Mouse (Mus musculus) embryonic facial prominence, embryonic 13.5 days (tissue): ENCODE measurements around the gene 4930539E08Rik. TPM values are rescaled to one million over a fixed set of nuclear protein-coding genes. Genes with fewer than 3 reads are reported as not detected.

Experiments
- ATAC-seq: fragments of 200-750 bp; cut with Nextera tagmentation; 2 replicates; pipeline ENCODE4 v1.8.0; 2017; ENCODE audit warnings: low read depth; ENCODE audit not compliant: insufficient number of reproducible peaks, insufficient read depth, low FRiP score, low TSS enrichment
- H3K27ac ChIP-seq: fragments of 300-500 bp; sonication (generic); 2 replicates; pipeline ENCODE4 v1.5.1; 2015; ENCODE audit warnings: moderate library complexity, mild to moderate bottlenecking, inconsistent platforms
- H3K27me3 ChIP-seq: fragments of 300-500 bp; sonication (generic); 2 replicates; pipeline ENCODE4 v1.6.1; 2015; ENCODE audit warnings: mild to moderate bottlenecking, inconsistent platforms
- H3K36me3 ChIP-seq: fragments of 300-500 bp; sonication (generic); 2 replicates; pipeline ENCODE4 v1.6.1; 2015; ENCODE audit warnings: mild to moderate bottlenecking, inconsistent platforms
- H3K4me1 ChIP-seq: fragments of 300-500 bp; sonication (generic); 2 replicates; pipeline ENCODE4 v1.6.1; 2015; ENCODE audit warnings: inconsistent platforms
- H3K4me2 ChIP-seq: fragments of 300-500 bp; sonication (generic); 2 replicates; pipeline ENCODE4 v1.6.1; 2015; ENCODE audit warnings: moderate library complexity, mild to moderate bottlenecking, inconsistent platforms
- H3K4me3 ChIP-seq: fragments of 300-500 bp; sonication (generic); 2 replicates; pipeline ENCODE4 v1.5.1; 2015; ENCODE audit warnings: mild to moderate bottlenecking, inconsistent platforms
- H3K9ac ChIP-seq: fragments of 300-500 bp; sonication (generic); 2 replicates; pipeline ENCODE4 v1.6.1; 2015; ENCODE audit warnings: mild to moderate bottlenecking, inconsistent platforms
- H3K9me3 ChIP-seq: fragments of 300-500 bp; sonication (generic); 2 replicates; pipeline ENCODE4 v1.6.1; 2016; ENCODE audit warnings: inconsistent platforms
- WGBS: fragments of 180-500 bp; shearing (Covaris S2); methylation state at CpG from one replicate; pipeline ENCODE4 v1.1.7; 2015; ENCODE audit warnings: mixed read lengths; 5-methylcytosine and 5-hydroxymethylcytosine counted together
- polyA plus RNA-seq: library from polyadenylated mRNA; unstranded; fragments of >200 nt; fragmentation: Nextera tagmentation; extraction: Ambion mirVana; gene quantifications from 2 replicates; pipeline ENCODE4 v1.2.1, GENCODE M21; 2015

4930539E08Rik gene
- polyA plus RNA-seq, 1 experiment from 2014 or later: 0.41 TPM

DNA sequence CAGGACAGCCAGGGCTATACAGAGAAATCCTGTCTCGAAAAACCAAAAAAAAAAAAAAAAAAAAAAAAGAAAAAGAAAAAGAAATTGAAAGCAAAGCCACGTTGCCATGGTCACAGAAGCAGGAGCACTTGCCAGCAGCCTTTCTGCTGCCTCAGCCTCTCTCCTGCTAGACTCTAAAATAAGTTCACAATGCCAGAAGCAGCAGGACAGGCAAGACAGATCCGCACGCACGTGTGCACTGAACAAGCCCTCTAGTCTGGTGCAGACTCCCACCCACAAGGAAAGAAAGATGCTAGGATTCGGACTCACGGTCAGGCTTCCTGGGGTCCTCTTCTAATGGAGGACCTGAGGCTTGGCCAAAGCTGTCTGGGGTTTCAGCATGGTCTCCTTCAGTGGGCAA, 7.2 kb downstream of the 4930539E08Rik start:
- 76% methylated on average over 7 of the region's 7 CpGs for WGBS
- no peak overlapping the region for H3K4me3 ChIP-seq
- H3K27me3 ChIP-seq: peaks cover 25% of the 10 kb centered on the region
- H3K9ac ChIP-seq: no peak overlapping the region
- peaks cover 18% of the 10 kb centered on the region for H3K4me1 ChIP-seq
- H3K4me2 ChIP-seq: no peak overlapping the region
- no peak overlapping the region for H3K27ac ChIP-seq
- no peak for ATAC-seq
- no peaks in the 10 kb centered on the region for H3K9me3 ChIP-seq
- H3K36me3 ChIP-seq: no peaks in the 10 kb centered on the region

DNA sequence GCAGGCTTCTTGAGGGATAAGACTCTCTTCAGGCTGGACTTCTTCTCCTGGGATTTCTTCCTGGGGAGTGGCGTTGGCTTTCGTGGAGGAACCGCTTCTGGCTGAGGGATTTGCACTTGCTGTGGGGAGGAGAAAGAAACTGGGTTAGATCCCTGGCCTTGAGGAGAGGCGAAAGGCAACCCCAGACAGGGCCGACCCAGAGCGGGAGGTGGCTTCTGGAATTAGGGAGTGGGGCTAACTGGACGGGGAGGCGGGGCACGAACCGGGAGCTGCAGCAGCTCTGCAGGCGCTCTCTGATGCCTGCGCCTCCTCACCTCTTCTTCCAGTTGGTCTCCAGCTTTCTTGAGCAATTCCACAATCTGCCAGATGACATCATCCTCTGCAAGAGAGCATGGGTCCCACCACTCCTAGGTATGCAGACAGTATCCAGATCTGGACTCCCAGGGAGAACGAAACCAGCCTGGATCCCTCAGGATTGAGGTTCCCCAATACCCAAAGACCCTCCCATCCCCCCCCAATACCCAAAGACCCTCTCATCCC, 9.7 kb downstream of the 4930539E08Rik start:
- no peak overlapping the region for H3K27ac ChIP-seq
- peaks cover 18% of the 10 kb centered on the region for H3K4me1 ChIP-seq
- no peaks in the 10 kb centered on the region for H3K36me3 ChIP-seq
- 66% methylated on average over 13 of the region's 13 CpGs for WGBS
- no peak overlapping the region for H3K9ac ChIP-seq
- no peak overlapping the region for H3K4me2 ChIP-seq
- peaks cover 24% of the 10 kb centered on the region for H3K27me3 ChIP-seq
- H3K9me3 ChIP-seq: no peaks in the 10 kb centered on the region
- no peak overlapping the region for H3K4me3 ChIP-seq
- ATAC-seq: no peak

DNA sequence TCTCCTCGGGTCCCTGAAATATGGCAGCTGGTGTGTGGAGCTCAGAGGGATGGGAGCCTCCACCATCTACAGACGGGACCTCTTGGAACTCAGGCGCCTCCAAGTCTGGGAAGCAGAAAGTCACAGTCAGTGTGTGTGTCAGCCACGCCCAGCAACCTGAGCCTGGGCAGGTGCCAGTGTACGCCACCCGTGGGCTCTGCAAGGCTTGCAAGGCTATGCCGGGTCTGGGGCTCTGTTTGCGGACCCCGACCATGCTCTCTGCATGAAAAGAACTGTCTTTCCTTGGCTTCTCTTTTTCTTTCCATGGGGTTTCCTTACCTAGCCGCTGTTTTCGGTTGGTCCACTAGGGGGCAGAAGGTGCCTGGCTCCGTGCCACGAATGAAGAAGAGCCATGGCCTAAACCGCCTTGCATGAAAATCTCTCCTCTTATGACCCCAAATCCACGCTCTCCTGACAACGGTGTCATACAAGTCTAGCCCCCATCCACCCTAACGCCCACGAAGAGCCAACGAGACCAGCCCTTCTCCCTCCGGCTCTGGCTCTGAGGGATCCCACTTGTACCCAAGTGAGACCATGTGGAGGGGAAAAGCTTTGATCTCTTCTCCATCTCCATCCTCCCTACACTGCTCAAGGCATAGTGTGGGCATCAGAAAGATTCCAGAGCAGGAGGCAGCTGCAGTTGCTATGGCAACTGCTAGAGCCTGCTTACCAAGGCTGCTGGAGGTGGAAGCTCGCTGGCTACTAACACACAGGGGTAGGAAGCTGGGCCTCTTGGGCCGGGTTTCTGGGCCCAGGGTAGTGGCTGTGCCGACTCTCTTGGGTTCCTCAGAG, 10.4 kb downstream of the 4930539E08Rik start:
- no peak overlapping the region for H3K4me3 ChIP-seq
- H3K27me3 ChIP-seq: peaks cover 17% of the 10 kb centered on the region
- H3K9ac ChIP-seq: no peak overlapping the region
- no peaks in the 10 kb centered on the region for H3K9me3 ChIP-seq
- H3K4me1 ChIP-seq: peaks cover 18% of the 10 kb centered on the region
- 30% methylated on average over 23 of the region's 23 CpGs for WGBS
- no peak overlapping the region for H3K27ac ChIP-seq
- ATAC-seq: no peak
- no peak overlapping the region for H3K4me2 ChIP-seq
- no peaks in the 10 kb centered on the region for H3K36me3 ChIP-seq

DNA sequence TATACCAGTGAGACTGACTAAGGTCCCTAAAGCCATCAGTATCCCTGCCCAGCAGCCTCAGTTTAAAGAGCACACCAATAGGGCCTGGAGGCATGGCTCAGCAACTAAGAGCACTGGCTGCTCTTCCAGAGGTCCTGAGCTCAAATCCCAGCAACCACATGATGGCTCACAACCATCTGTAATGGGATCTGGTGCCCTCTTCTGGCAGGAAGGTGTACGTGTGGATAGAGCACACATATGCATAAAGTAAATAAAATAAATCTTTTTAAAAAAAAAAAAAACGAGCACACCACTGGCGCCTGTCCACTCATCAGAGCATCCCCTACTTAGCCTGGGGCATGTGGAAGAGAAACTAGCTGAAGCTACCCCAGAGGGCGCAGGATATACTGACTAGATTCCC, 13.6 kb downstream of the 4930539E08Rik start:
- no peak for ATAC-seq
- Histone ChIP-seq H3K36me3 (no peaks in the 10 kb centered on the region), H3K4me2 (no peak overlapping the region), H3K9ac (no peak overlapping the region), H3K9me3 (no peaks in the 10 kb centered on the region), H3K27me3 (no peaks in the 10 kb centered on the region), H3K4me3 (no peak overlapping the region), H3K4me1 (peaks cover 15% of the 10 kb centered on the region; the same call in 1 of the 2 replicates), H3K27ac (no peak overlapping the region)
- WGBS: 67% methylated on average over 4 of the region's 4 CpGs

DNA sequence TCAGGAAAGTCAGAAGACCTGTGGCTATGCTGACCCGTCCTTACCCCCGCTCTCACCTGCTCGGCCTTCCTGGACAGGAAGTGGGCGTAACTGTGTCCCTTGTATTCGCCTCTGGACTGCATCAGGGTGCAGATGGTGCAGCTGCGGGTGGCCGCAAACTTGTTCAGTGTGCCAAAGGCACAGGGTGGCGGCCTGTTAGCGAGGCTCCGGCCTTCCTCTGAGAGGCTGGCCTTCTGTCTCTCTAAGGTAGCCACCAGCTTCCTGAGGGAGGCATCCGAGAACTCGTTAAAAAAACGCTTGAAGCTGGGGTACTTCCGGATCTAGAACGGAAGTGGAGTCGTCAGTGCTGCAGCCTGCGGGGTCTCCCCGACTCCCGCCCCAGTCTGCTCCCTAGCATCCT, 15.7 kb downstream of the 4930539E08Rik start:
- ATAC-seq: no peak

DNA sequence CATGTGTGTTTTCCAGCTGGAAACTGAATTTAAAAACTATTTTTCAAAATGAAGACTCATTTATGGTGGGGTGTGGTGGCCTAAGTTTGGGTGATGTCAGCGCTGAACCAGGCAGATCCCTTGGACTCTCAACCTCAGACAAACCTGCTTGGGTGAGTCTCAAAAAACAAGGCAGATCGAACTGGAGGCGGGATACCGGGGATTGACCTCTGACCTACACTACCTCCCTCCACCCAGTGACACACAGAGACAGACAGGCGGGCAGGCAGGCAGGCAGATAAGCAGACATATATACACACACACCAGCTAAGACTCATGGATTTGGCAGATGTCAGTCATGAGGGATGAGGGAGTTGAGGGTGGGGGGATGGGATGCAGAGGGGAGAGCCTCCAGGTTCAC, 16.9 kb downstream of the 4930539E08Rik start:
- H3K4me1 ChIP-seq: peaks cover 4% of the 10 kb centered on the region; the same call in 1 of the 2 replicates
- no peaks in the 10 kb centered on the region for H3K9me3 ChIP-seq
- no peaks in the 10 kb centered on the region for H3K27me3 ChIP-seq
- ATAC-seq: no peak
- WGBS: 55% methylated on average over 5 of the region's 5 CpGs
- H3K4me3 ChIP-seq: no peak overlapping the region
- H3K27ac ChIP-seq: no peak overlapping the region
- H3K4me2 ChIP-seq: no peak overlapping the region
- no peak overlapping the region for H3K9ac ChIP-seq
- no peaks in the 10 kb centered on the region for H3K36me3 ChIP-seq

More for the DNA sequence above, 15.7 kb downstream of the 4930539E08Rik start:
- no peak overlapping the region for H3K4me3 ChIP-seq
- no peak overlapping the region for H3K4me2 ChIP-seq
- no peaks in the 10 kb centered on the region for H3K27me3 ChIP-seq
- no peaks in the 10 kb centered on the region for H3K36me3 ChIP-seq
- H3K4me1 ChIP-seq: peaks cover 5% of the 10 kb centered on the region; the same call in 1 of the 2 replicates
- no peak overlapping the region for H3K9ac ChIP-seq
- WGBS: 74% methylated on average over 19 of the region's 19 CpGs
- no peak overlapping the region for H3K27ac ChIP-seq
- H3K9me3 ChIP-seq: no peaks in the 10 kb centered on the region

DNA sequence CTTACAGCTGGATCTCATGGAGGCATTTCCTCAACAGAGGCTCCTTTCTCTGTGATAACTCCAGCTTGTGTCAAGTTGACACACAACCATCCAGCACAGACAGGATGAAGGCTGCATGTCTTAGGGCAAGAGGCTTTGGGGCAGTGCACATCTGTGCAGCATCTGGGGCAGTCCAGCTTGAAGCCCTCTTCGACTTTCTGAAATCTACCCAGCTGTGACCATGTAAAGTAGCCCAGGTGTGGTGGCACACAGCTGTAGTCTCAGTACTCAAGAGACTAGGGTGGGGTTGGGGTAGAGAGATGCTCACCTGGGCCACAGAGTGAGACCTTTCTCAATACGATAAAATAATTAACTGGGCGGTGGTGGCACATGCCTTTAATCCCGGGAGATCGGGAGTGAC, 17.3 kb downstream of the 4930539E08Rik start:
- H3K4me3 ChIP-seq: no peak overlapping the region
- no peaks in the 10 kb centered on the region for H3K9me3 ChIP-seq
- no peak overlapping the region for H3K9ac ChIP-seq
- no peak overlapping the region for H3K4me2 ChIP-seq
- no peak overlapping the region for H3K27ac ChIP-seq
- ATAC-seq: no peak
- WGBS: 65% methylated on average over 5 of the region's 5 CpGs
- H3K27me3 ChIP-seq: no peaks in the 10 kb centered on the region
- peaks cover 4% of the 10 kb centered on the region; the same call in 1 of the 2 replicates for H3K4me1 ChIP-seq
- no peaks in the 10 kb centered on the region for H3K36me3 ChIP-seq

DNA sequence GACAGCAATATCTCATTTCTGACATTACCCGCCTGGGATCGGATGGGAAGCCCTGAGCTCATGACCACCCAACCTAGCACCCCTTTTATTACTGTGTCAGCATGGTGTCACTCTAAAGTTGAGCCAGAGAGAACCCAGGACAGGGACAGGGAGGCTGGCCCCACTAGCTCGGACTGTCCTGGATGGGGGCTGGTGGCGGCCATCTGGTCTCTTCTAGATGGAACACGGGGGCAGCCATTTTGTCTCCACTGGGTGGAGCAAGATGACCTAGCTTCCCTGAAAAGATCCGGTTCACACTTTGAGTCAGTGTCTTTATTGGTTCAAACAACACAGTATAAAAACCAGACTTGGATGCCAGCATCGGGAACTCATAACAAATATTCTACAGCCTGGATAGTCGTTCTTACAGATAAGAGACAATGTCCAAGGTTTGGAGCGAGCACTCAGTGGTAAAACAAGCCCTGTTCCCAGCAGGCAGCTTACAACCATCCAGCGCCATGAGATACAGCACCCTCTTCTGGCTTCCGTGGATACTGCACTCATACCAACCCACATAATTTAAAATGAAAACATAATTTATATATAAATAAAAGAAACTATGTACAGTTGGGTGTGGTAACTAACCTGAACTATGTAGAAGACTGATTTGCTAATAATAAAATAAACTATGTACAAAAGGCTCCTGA, 18.9 kb downstream of the 4930539E08Rik start:
- 92% methylated on average over 11 of the region's 11 CpGs for WGBS
- no peaks in the 10 kb centered on the region for H3K9me3 ChIP-seq
- no peak for ATAC-seq
- no peaks in the 10 kb centered on the region for H3K27me3 ChIP-seq
- H3K36me3 ChIP-seq: no peaks in the 10 kb centered on the region
- no peak overlapping the region for H3K4me2 ChIP-seq
- H3K4me1 ChIP-seq: peaks cover 4% of the 10 kb centered on the region; the same call in 1 of the 2 replicates
- H3K9ac ChIP-seq: no peak overlapping the region
- no peak overlapping the region for H3K27ac ChIP-seq
- no peak overlapping the region for H3K4me3 ChIP-seq

DNA sequence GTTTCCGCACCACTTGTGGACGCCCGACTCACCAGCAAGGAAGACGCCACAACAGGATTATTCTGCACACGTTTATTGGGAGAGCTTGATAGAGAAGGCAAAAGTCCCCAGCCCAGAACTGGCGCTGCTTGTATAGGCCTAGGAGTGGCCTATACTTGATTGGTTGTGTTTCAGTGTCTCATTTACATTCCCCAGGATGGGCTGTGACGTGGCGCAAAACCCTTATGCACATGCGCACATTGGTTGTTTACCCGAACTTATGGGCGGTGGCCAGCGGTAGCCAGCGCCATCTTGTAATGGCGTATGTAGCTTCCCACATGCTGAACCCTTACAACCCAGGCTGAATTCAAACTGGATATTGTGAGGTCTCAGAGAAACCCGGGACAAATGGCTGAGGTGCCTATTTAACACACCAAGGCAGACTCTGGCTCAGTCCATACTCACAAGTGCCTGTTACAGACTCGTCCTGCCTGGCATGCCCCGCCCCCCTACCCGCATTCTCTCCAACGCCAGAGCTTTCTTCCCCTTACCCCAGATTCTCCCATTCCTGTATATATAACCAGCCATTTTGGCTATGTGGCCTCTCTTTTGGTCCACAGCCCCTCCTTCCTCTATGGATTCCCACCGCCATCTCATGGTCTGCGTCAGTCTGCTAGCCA, 19.8 kb downstream of the 4930539E08Rik start:
- no peak overlapping the region for H3K4me3 ChIP-seq
- H3K4me2 ChIP-seq: no peak overlapping the region
- H3K27ac ChIP-seq: no peak overlapping the region
- 95% methylated on average over 21 of the region's 21 CpGs for WGBS
- H3K4me1 ChIP-seq: peaks cover 4% of the 10 kb centered on the region; the same call in 1 of the 2 replicates
- no peak overlapping the region for H3K9ac ChIP-seq
- no peaks in the 10 kb centered on the region for H3K36me3 ChIP-seq
- no peaks in the 10 kb centered on the region for H3K27me3 ChIP-seq
- no peak for ATAC-seq
- no peaks in the 10 kb centered on the region; the same call in 1 of the 2 replicates for H3K9me3 ChIP-seq

DNA sequence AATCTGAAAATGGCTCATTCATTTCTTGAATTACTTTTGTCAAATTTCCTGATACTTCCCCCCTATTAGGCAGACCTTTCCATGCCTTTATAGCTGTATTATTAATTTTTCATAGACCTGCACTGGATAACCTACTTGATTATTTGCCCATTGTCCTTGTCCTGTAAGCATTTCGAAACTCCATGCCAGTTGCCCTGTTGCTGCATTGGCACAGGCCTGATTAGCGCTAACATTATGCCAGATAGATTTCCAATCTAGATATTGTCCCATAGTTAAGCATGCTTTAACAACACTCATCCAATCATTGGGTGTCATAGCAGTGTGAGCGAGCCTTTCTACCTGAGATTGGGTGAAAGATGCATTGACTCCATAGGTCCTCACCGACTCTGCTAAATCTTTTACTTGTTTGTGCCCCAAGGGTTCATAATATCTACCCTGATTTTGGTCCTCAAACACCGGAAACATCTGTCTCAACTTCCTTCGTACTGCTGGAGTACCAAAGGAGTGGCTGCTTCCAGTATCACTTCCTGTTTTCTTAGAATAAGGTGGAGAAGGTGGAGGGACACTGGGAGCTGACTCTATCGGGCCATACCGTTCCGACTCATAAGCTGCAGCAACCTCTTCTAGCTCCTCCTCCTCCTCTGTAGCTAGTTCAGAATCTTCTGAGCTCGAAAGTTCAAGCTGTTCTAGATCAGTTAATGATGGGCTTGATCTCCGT, 20.9 kb downstream of the 4930539E08Rik start:
- H3K4me3 ChIP-seq: no peak overlapping the region
- no peak overlapping the region for H3K4me2 ChIP-seq
- H3K9me3 ChIP-seq: no peaks in the 10 kb centered on the region; the same call in 1 of the 2 replicates
- no peak for ATAC-seq
- H3K4me1 ChIP-seq: no peaks in the 10 kb centered on the region; the same call in 1 of the 2 replicates
- H3K9ac ChIP-seq: no peak overlapping the region
- 83% methylated on average over 11 of the region's 11 CpGs for WGBS
- no peaks in the 10 kb centered on the region for H3K27me3 ChIP-seq
- no peak overlapping the region for H3K27ac ChIP-seq
- no peaks in the 10 kb centered on the region for H3K36me3 ChIP-seq

DNA sequence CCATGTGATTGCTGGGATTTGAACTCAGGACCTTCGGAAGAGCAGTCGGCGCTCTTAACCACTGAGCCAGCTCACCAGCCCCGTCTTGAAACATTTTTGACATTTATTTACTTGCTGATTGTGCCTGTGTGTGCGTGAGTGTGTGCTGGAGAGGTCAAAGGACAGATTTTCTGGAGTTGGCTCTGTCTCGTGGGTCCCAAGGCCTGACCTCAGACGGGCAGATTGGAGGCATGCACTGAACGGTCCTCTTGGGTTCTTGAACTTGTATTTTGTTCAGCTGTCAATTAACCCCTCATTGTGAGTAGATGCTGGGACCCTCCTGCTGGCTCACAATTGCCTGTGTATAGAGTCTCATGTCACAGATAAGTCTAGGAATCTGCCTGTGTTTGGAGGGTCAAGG, 28.9 kb downstream of the 4930539E08Rik start:
- ATAC-seq: no peak
- 77% methylated on average over 8 of the region's 8 CpGs for WGBS
- no peak overlapping the region for H3K4me3 ChIP-seq

More for the DNA sequence above, 28.9 kb downstream of the 4930539E08Rik start:
- Histone ChIP-seq H3K4me2 (no peak overlapping the region), H3K36me3 (no peaks in the 10 kb centered on the region), H3K9me3 (no peaks in the 10 kb centered on the region; the same call in 1 of the 2 replicates), H3K4me1 (0 out of 2 replicates have a peak, but pooled peaks cover 3% of the 10 kb centered on the region), H3K27ac (no peak overlapping the region), H3K27me3 (peaks cover 3% of the 10 kb centered on the region), H3K9ac (no peak overlapping the region)
